Mouse (Mus musculus) hindbrain, embryonic 13.5 days (tissue): ENCODE data around the gene Cd300c2. TPM values are rescaled to one million over a fixed set of nuclear protein-coding genes. Genes with fewer than 3 reads are reported as not detected.
"Not testable (repeated sequence)": the region's sequence is repeated elsewhere in the genome, so short reads cannot be mapped to it uniquely, and the experiment has no call there.

ENCODE experiments used
- ATAC-seq: fragments of 200-750 bp; cut with Nextera tagmentation; 2 replicates; pipeline ENCODE4 v1.8.0; 2017; ENCODE audit warnings: moderate TSS enrichment; ENCODE audit not compliant: low FRiP score
- H3K27ac ChIP-seq: fragments of 300-500 bp; sonication (generic); 2 replicates; pipeline ENCODE4 v1.5.1; 2015; ENCODE audit warnings: inconsistent platforms, mild to moderate bottlenecking, moderate library complexity
- H3K27me3 ChIP-seq: fragments of 300-500 bp; sonication (generic); 2 replicates; pipeline ENCODE4 v1.6.1; 2015; ENCODE audit warnings: mild to moderate bottlenecking, inconsistent platforms
- H3K36me3 ChIP-seq: fragments of 300-500 bp; sonication (generic); 2 replicates; pipeline ENCODE4 v1.6.1; 2015; ENCODE audit warnings: mild to moderate bottlenecking, inconsistent platforms
- H3K4me1 ChIP-seq: fragments of 300-500 bp; sonication (generic); replicated peaks from 2 replicates; pipeline ENCODE4 v1.6.1; 2015; ENCODE audit warnings: inconsistent platforms
- H3K4me2 ChIP-seq: fragments of 300-500 bp; sonication (generic); 2 replicates; pipeline ENCODE4 v1.6.1; 2015; ENCODE audit warnings: inconsistent platforms, mild to moderate bottlenecking, moderate library complexity
- H3K4me3 ChIP-seq: fragments of 300-500 bp; sonication (generic); 2 replicates; pipeline ENCODE4 v1.5.1; 2015; ENCODE audit warnings: mild to moderate bottlenecking, inconsistent platforms
- H3K9ac ChIP-seq: fragments of 300-500 bp; sonication (generic); 2 replicates; pipeline ENCODE4 v1.6.1; 2015; ENCODE audit warnings: mild to moderate bottlenecking, inconsistent platforms
- H3K9me3 ChIP-seq: fragments of 300-500 bp; sonication (generic); 2 replicates; pipeline ENCODE4 v1.6.1; 2016; ENCODE audit warnings: inconsistent platforms
- WGBS: fragments of 180-500 bp; shearing (Covaris S2); methylation state at CpG from one replicate; pipeline ENCODE4 v1.1.7; 2015; 5-methylcytosine and 5-hydroxymethylcytosine counted together
- polyA plus RNA-seq: library from polyadenylated mRNA; unstranded; fragments of >200 nt; fragmentation: Nextera tagmentation; extraction: Ambion mirVana; gene quantifications from 2 replicates; pipeline ENCODE4 v1.2.1, GENCODE M21; 2015

Cd300c2 gene
- polyA plus RNA-seq, result 0.96 and 2.0 TPM in 2 replicates

DNA sequence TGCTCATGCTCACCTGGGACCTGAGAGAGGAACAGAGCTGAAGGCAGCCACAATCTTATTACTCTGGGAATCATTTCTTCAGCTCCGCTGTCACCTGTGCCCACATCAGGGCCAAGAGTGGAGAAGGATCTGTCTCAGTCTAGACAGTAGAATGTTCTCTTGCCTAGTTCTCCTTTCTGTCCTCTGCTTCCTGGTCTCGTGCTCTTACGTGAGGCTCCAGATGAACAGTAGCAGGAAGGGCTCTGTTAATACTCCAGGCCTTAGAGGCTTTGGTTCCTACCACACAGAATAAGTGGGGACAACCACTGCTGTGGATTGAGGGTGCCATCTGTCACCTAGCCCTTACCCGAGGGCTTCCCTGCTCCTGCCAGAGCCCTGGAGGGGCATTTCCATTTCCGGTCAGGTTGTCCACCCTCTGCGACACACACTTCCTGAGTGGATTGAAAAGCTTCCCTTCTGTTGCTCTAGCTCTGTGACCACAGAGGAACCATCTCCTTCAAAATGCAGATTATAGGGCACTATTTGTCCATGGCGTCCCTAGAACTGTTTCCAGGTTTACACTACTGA is at the start of gene Cd300c2:
Cd300c2 (minus strand) TSS at position 407 of the 567 bp plus-strand sequence.
- Histone ChIP-seq H3K27ac (no peak within 1 kb of the TSS), H3K27me3 (0 out of 2 replicates have a peak, but pooled peaks cover 3% of the 10 kb centered on the region), H3K9me3 (no peaks in the 10 kb centered on the region), H3K9ac (no peak within 1 kb of the TSS), H3K4me3 (no peak within 1 kb of the TSS), H3K4me2 (no peak within 1 kb of the TSS), H3K36me3 (no peaks in the 10 kb centered on the region), H3K4me1 (no peaks in the 10 kb centered on the region)
- no peak for ATAC-seq
- WGBS, result 88% methylated on average over 7 of the region's 7 CpGs

DNA sequence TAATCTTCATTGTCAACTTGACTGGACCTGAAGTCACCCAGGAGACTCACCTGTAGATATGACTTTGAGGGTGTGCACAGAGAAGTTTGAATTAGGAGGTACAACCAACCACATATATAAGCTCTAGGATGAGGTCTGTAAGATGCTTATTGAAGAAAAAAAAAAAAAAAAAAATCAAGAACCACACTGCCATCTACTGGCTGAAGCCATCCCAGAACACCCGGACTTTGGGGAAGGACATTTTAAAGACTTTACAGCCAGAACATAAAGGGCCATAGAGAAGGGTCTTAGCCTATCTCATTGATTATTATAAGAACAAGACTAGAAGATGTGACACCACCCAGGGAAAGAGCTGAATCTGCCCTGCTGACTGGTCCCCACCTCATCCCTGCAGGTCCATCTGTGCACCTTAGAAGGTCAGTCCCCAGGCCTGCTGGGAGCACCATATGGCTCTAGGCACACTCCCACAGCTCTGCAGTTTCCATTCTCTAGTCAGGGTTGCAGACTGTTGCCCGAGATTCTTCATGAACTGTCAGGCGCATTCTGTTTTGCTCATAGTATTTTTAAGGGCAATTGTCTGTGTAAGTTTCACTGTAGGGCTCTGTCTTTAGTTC is 47.7 kb upstream of the Cd300c2 start:
- Histone ChIP-seq H3K27ac (no peak overlapping the region), H3K4me3 (no peak overlapping the region), H3K4me1 (no peaks in the 10 kb centered on the region), H3K9me3 (no peaks in the 10 kb centered on the region), H3K4me2 (no peak overlapping the region), H3K27me3 (peaks cover 21% of the 10 kb centered on the region), H3K36me3 (no peaks in the 10 kb centered on the region), H3K9ac (no peak overlapping the region)
- 46% methylated on average over 3 of the region's 3 CpGs for WGBS
- no peak for ATAC-seq

DNA sequence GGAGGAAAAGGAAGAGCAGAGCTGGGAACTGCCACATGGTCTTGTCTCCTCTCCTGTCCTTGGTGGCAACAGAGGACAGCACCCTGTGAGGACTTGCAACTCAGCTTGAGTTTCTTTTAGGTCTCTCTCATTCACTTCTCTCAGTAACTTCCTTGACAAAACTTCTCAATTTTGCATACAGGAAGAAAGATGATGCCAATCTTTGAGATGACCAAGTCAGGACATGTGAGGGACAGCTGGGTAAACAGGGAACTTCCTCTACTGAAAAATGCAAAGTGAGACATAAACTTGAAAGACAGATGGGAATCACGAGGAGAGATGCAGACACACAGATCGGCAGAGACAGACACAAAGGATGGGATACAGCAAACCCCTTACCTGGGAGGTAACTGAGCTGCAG is 46.6 kb upstream of the Cd300c2 start, which contains the start of gene Cd300ld3:
Cd300ld3 (minus strand) TSS at position 151 of the 400 bp plus-strand sequence.
- Histone ChIP-seq H3K4me3 (no peak within 1 kb of the TSS), H3K9me3 (no peaks in the 10 kb centered on the region), H3K4me2 (no peak within 1 kb of the TSS), H3K27ac (no peak within 1 kb of the TSS), H3K36me3 (no peaks in the 10 kb centered on the region), H3K4me1 (no peaks in the 10 kb centered on the region), H3K27me3 (peaks cover 17% of the 10 kb centered on the region), H3K9ac (no peak within 1 kb of the TSS)
- ATAC-seq, result no peak
- WGBS, result 89% methylated on average over 2 of the region's 2 CpGs

DNA sequence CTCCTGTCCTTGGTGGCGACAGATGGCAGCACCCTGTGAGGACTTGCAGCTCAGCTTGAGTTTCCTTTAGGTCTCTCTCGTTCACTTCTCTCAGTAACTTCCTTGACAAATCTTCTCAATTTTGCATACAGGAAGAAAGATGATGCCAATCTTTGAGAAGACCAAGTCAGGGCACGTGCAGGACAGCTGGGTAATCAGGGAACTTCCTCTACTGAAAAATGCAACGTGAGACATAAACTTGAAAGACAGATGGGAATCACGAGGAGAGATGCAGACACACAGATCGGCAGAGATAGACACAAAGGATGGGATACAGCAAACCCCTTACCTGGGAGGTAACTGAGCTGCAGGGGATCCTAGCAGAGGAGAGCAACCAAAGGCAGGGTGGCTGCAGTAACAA is 36.0 kb upstream of the Cd300c2 start, which contains the start of gene Cd300ld5:
Cd300ld5 (minus strand) TSS at position 101 of the 400 bp plus-strand sequence.
- H3K36me3 ChIP-seq, H3K9ac ChIP-seq, H3K4me2 ChIP-seq, ATAC-seq, H3K4me1 ChIP-seq, H3K9me3 ChIP-seq, H3K27ac ChIP-seq, H3K4me3 ChIP-seq, H3K27me3 ChIP-seq: not testable (repeated sequence)
- no CpG with 5 or more reads among the region's 6 CpGs for WGBS

DNA sequence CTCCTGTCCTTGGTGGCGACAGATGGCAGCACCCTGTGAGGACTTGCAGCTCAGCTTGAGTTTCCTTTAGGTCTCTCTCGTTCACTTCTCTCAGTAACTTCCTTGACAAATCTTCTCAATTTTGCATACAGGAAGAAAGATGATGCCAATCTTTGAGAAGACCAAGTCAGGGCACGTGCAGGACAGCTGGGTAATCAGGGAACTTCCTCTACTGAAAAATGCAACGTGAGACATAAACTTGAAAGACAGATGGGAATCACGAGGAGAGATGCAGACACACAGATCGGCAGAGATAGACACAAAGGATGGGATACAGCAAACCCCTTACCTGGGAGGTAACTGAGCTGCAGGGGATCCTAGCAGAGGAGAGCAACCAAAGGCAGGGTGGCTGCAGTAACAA is 25.2 kb upstream of the Cd300c2 start, which contains the start of gene Cd300ld4:
Cd300ld4 (minus strand) TSS at position 101 of the 400 bp plus-strand sequence.
- H3K36me3 ChIP-seq, H3K4me1 ChIP-seq, H3K27ac ChIP-seq, H3K27me3 ChIP-seq, H3K9me3 ChIP-seq, H3K9ac ChIP-seq, H3K4me3 ChIP-seq, H3K4me2 ChIP-seq, ATAC-seq: not testable (repeated sequence)
- WGBS, result no CpG with 5 or more reads among the region's 6 CpGs

DNA sequence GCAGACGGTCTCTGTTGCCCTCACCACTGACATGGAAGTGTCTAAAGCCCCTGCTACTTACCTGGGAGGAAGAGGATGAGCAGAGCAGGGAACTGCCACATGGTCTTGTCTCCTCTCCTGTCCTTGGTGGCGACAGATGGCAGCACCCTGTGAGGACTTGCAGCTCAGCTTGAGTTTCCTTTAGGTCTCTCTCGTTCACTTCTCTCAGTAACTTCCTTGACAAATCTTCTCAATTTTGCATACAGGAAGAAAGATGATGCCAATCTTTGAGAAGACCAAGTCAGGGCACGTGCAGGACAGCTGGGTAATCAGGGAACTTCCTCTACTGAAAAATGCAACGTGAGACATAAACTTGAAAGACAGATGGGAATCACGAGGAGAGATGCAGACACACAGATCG is 14.4 kb upstream of the Cd300c2 start, which contains the start of gene Cd300ld2:
Cd300ld2 (minus strand) TSS at position 101 of the 400 bp plus-strand sequence.
- H3K27ac ChIP-seq, H3K4me2 ChIP-seq, H3K36me3 ChIP-seq, H3K4me3 ChIP-seq, H3K27me3 ChIP-seq, H3K4me1 ChIP-seq, H3K9ac ChIP-seq, H3K9me3 ChIP-seq, ATAC-seq: not testable (repeated sequence)
- WGBS, result no CpG with 5 or more reads among the region's 7 CpGs

DNA sequence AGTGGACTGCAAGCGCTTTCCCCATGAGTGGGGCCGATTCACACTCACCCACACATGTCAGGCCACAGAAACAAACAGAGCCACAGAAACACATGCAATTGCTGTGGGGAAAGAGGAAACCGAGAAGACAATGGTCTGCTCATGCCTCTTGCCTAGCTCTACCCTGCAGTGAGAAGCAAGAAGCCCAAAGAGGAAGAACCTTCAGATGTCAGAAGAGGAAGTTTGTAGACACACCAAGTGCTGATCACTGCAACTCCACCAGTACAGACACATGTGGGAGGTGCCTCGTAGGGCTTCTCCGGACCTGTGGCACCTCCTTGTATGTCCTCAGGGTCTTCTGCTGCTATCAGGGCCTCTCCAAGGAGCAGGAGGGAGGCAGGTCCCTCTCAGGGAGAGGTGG is 2.4 kb upstream of the Cd300c2 start:
- no peak for ATAC-seq
- Histone ChIP-seq H3K9me3 (no peaks in the 10 kb centered on the region), H3K4me2 (no peak overlapping the region), H3K27me3 (0 out of 2 replicates have a peak, but pooled peaks cover 3% of the 10 kb centered on the region), H3K27ac (no peak overlapping the region), H3K36me3 (no peaks in the 10 kb centered on the region), H3K4me1 (no peaks in the 10 kb centered on the region), H3K9ac (no peak overlapping the region), H3K4me3 (no peak overlapping the region)
- 94% methylated on average over 5 of the region's 5 CpGs for WGBS

DNA sequence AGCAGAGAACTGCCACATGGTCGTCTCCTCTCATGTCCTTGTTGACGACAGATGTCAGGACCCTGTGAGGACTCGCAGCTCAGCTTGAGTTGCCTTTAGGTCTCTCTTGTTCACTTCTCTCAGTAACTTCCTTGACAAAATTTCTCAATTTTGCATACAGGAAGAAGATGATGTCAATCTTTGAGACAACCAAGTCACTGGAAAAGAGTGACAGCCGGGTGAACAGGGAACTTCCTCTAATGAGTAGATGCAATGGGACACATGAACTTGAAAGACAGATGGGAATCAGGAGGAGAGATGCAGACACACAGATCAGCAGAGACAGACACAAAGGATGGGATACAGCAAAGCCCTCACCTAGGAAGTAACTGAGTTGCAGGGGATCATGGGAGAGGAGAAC is 11.9 kb downstream of the Cd300c2 start, which contains the start of gene Cd300ld:
Cd300ld (minus strand) TSS at position 130 of the 400 bp plus-strand sequence.
- WGBS, result 85% methylated on average over 4 of the region's 4 CpGs
- Histone ChIP-seq H3K4me1 (no peaks in the 10 kb centered on the region), H3K4me2 (no peak within 1 kb of the TSS), H3K27me3 (no peaks in the 10 kb centered on the region), H3K9me3 (no peaks in the 10 kb centered on the region), H3K4me3 (no peak within 1 kb of the TSS), H3K27ac (no peak within 1 kb of the TSS), H3K36me3 (no peaks in the 10 kb centered on the region), H3K9ac (no peak within 1 kb of the TSS)
- ATAC-seq, result no peak

DNA sequence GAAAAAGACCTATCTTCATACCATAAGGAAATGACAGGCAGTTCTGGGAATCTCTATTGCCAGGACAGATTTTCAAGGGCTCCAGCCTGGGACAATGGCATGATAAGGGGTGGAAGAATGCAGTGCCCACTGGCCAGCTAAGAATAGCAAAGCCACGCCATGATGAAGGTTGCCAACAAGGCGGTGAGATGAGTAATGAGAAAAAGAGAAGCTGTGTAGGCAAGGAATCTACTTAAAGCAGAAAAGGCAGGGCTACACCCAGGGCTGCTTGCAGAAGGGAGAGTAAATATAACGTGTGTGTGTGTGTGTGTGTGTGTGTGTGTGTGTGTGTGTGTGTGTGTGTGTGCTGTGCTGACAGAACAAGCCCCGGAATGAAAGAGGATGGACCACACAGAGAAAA is 19.8 kb downstream of the Cd300c2 start:
- Histone ChIP-seq H3K27me3 (no peaks in the 10 kb centered on the region), H3K4me3 (no peak overlapping the region), H3K4me2 (no peak overlapping the region), H3K9ac (no peak overlapping the region), H3K36me3 (no peaks in the 10 kb centered on the region), H3K27ac (no peak overlapping the region), H3K9me3 (peaks cover 19% of the 10 kb centered on the region), H3K4me1 (no peaks in the 10 kb centered on the region)
- WGBS, result 68% methylated on average over 3 of the region's 4 CpGs
- ATAC-seq, result no peak

DNA sequence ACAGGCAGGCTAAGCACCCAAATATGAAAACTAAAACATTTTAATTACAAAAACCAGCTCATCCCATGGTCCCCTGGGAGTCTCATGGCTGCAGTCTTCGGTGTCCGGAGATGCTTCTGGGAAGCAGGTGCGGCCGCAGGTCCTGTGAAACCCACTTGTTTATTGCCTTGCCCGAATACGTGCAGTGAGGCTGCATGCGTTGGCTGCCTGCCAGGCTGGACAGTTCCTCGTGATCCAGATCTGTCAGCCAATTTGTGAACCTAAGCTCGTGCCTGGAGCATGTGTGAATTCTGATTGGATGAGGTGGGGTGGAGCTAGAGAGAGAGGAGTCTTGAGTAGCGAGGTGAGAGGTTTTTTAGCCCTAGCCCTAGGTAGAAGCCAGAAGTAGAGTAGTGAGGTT is 29.0 kb downstream of the Cd300c2 start:
- Histone ChIP-seq H3K9me3 (peaks cover 20% of the 10 kb centered on the region; the same call in 1 of the 2 replicates), H3K36me3 (no peaks in the 10 kb centered on the region), H3K27me3 (no peaks in the 10 kb centered on the region), H3K4me3 (no peak overlapping the region), H3K27ac (no peak overlapping the region), H3K4me2 (no peak overlapping the region), H3K4me1 (no peaks in the 10 kb centered on the region), H3K9ac (no peak overlapping the region)
- 85% methylated on average over 10 of the region's 10 CpGs for WGBS
- ATAC-seq, result no peak

DNA sequence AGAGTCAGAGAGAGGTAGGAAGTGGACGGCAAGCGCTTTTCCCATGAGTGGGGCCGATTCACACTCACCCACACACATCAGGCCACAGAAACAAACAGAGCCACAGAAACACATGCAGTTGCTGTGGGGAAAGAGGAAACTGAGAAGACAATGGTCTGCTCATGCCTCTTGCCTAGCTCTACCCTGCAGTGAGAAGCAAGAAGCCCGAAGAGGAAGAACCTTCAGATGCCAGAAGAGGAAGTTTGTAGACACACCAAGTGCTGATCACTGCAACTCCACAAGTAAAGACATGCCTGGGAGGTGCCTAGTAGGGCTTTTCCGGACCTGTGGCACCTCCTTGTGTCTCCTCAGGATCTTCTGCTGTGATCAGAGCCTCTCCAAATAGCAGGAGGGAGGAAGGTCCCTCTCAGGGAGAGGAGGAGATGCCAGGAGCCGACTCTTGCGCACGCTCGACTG is 32.9 kb downstream of the Cd300c2 start, which contains the start of gene Cd300c:
Cd300c (minus strand) TSS at position 406 of the 456 bp plus-strand sequence.
- H3K4me1 ChIP-seq, result no peaks in the 10 kb centered on the region
- no peaks in the 10 kb centered on the region for H3K36me3 ChIP-seq
- no peak within 1 kb of the TSS for H3K4me3 ChIP-seq
- H3K4me2 ChIP-seq, result no peak within 1 kb of the TSS
- no peak within 1 kb of the TSS for H3K9ac ChIP-seq
- peaks cover 11% of the 10 kb centered on the region; the same call in 1 of the 2 replicates for H3K9me3 ChIP-seq
- WGBS, result 87% methylated on average over 9 of the region's 9 CpGs
- H3K27ac ChIP-seq, result no peak within 1 kb of the TSS
- ATAC-seq, result no peak
- no peaks in the 10 kb centered on the region for H3K27me3 ChIP-seq

DNA sequence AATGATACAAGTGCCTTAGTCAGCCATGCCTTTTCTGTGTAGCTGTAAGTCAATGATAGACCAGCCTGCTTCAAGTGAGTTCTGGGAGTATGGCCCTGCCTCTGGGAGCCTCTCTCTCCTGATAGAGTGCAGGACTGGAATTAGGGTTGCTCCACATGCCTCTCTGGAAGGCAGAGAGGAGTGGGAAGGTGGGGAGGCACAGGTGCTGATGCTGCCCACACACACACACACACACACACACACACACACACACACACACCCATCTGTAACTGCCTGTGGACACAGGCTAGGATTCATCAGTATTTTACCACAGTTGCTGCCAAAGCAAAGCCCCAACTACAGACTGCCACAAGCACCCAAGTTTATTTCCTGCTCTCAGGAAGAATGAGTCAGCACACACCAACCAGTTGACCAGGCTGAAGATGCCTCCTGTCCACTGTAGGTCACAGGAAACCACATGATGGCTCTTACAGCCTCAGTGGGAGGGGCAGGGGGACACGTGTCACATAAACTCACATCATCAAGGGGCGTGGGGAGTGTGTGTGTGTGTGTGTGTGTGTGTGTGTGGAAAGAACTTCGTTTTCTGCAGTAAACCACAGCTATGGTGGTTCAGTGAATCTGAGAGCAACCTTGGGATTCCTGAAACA is 36.4 kb downstream of the Cd300c2 start:
- H3K27me3 ChIP-seq, result no peaks in the 10 kb centered on the region
- H3K9ac ChIP-seq, result no peak overlapping the region
- WGBS, result 68% methylated on average over 3 of the region's 3 CpGs
- no peaks in the 10 kb centered on the region for H3K4me1 ChIP-seq
- H3K4me3 ChIP-seq, result no peak overlapping the region
- H3K36me3 ChIP-seq, result no peaks in the 10 kb centered on the region
- no peak overlapping the region for H3K27ac ChIP-seq
- H3K9me3 ChIP-seq, result no peaks in the 10 kb centered on the region
- no peak for ATAC-seq
- no peak overlapping the region for H3K4me2 ChIP-seq
